Mouse (Mus musculus): ENCODE measurements around the gene Olfr1367. TPM values are rescaled to one million over a fixed set of nuclear protein-coding genes. Genes with fewer than 3 reads are reported as not detected.
"Not testable (repeated sequence)": the region's sequence is repeated elsewhere in the genome, so short reads cannot be mapped to it uniquely, and the experiment has no call there.

The Olfr1367 gene
- polyA plus RNA-seq, 1 experiment: not detected

DNA sequence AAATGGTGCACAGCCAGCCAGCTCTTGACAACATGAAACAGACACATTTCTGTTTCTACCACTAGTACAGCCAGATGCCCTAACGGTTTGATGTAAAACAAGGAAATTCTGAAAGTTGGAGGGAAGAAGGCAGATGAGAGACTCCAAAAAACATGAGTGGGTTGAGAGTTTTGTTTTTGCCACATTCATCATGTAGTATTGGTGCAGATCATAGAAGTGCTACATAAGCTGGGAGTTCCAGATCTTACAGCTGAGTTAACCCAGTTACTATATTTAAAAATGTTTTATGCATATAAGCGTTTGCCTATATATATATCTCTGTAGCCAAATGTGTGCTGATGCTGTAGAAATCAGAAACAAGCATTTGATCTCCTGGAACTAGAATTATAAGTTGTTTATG, 26.0 kb downstream of the Olfr1367 start:
- H3K4me3 ChIP-seq (ENCODE audit: insufficient read depth, low read length): no peak overlapping the region
- TF ChIP-seq POLR2A (IDR thresholded peaks at IDR 0.05; ENCODE audit: extremely low read depth, insufficient read depth, low read length) (no peak), CTCF (IDR thresholded peaks at IDR 0.05; ENCODE audit: extremely low read depth, insufficient read depth, low read length) (no peak)
- no peaks in the 10 kb centered on the region for H3K4me1 ChIP-seq (ENCODE audit: control insufficient read depth, insufficient read depth, low read length)
- H3K27ac ChIP-seq (ENCODE audit: insufficient read depth, low read length): no peak overlapping the region

GRCm38 (mm10) chr13:21377773-21378172, 31.1 kb downstream of the Olfr1367 start:
- H3K4me1 ChIP-seq (ENCODE audit: control insufficient read depth, insufficient read depth, low read length): no peaks in the 10 kb centered on the region
- TF ChIP-seq POLR2A (IDR thresholded peaks at IDR 0.05; ENCODE audit: extremely low read depth, insufficient read depth, low read length) (no peak), CTCF (IDR thresholded peaks at IDR 0.05; ENCODE audit: extremely low read depth, insufficient read depth, low read length) (no peak)
- no peak overlapping the region for H3K4me3 ChIP-seq (ENCODE audit: insufficient read depth, low read length)
- no peak overlapping the region for H3K27ac ChIP-seq (ENCODE audit: insufficient read depth, low read length)

- no peak overlapping the region for H3K4me3 ChIP-seq (ENCODE audit: insufficient read depth, low read length)
- TF ChIP-seq POLR2A (IDR thresholded peaks at IDR 0.05; ENCODE audit: extremely low read depth, insufficient read depth, low read length) (no peak), CTCF (IDR thresholded peaks at IDR 0.05; ENCODE audit: extremely low read depth, insufficient read depth, low read length) (no peak)
- peaks cover 3% of the 10 kb centered on the region for H3K4me1 ChIP-seq (ENCODE audit: control insufficient read depth, insufficient read depth, low read length)
- no peak overlapping the region for H3K27ac ChIP-seq (ENCODE audit: insufficient read depth, low read length)
These were observed 48.5 kb downstream of the Olfr1367 start for GRCm38 (mm10) chr13:21395211-21395610.

DNA sequence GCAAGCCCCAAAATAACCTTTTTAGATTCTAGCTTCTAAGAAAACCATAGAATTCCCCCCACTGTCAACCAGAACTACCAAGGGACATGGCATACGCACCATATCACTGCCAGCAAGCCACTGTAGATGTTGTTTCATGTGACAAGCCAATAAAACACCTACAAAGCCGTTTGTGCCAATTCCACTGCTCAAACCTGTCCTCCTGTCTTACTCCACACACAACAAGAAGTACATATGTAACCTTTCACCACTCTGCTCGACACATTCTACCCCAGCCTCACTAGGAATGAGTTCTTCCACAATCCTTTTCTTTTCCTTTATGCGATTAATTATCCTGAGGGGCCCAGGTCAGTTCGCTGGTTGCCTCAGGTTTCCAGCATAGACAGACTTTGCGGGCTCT, 48.9 kb downstream of the Olfr1367 start:
- Histone ChIP-seq H3K4me1 (ENCODE audit: control insufficient read depth, insufficient read depth, low read length) (peaks cover 3% of the 10 kb centered on the region), H3K27ac (ENCODE audit: insufficient read depth, low read length) (no peak overlapping the region), H3K4me3 (ENCODE audit: insufficient read depth, low read length) (no peak overlapping the region)
- TF ChIP-seq POLR2A (IDR thresholded peaks at IDR 0.05; ENCODE audit: extremely low read depth, insufficient read depth, low read length) (no peak), CTCF (IDR thresholded peaks at IDR 0.05; ENCODE audit: extremely low read depth, insufficient read depth, low read length) (no peak)

- not testable (repeated sequence) for H3K4me1 ChIP-seq (ENCODE audit: control insufficient read depth, insufficient read depth, low read length); H3K4me3 ChIP-seq (ENCODE audit: insufficient read depth, low read length); H3K27ac ChIP-seq (ENCODE audit: insufficient read depth, low read length)
These were observed 49.3 kb downstream of the Olfr1367 start for GRCm38 (mm10) chr13:21396048-21396447.

DNA sequence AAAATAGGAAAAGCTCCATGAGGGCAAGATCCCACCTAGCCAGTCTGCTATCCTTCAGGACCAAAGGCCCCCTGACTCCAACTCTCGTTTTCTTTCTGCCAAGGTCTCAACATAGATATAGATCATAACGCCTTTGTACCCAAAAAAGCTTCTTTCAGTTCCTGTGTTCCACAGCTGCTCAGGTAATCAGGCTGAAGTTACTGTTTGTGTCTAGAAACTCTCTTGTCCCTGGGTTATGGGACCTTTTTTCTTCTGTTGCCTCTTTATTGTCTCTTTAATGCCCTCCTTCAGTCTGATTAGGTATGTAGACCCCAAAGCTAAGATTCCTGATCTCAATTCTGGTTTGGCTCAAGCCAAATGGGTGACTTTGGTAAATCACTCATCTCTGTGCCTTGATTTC, 50.8 kb downstream of the Olfr1367 start:
- Histone ChIP-seq H3K4me3 (ENCODE audit: insufficient read depth, low read length) (no peak overlapping the region), H3K4me1 (ENCODE audit: control insufficient read depth, insufficient read depth, low read length) (peaks cover 6% of the 10 kb centered on the region), H3K27ac (ENCODE audit: insufficient read depth, low read length) (no peak overlapping the region)
- TF ChIP-seq POLR2A (IDR thresholded peaks at IDR 0.05; ENCODE audit: extremely low read depth, insufficient read depth, low read length) (no peak), CTCF (IDR thresholded peaks at IDR 0.05; ENCODE audit: extremely low read depth, insufficient read depth, low read length) (no peak)

Other genes with a start within 250 kb of the Olfr1367 start
- not detected in 2 replicates for gene Olfr1369-ps1, start 235.4 kb upstream of the Olfr1367 start, polyA plus RNA-seq (2012; rRNA removed)
- gene Olfr263, start 217.3 kb upstream of the Olfr1367 start, polyA plus RNA-seq (2012; rRNA removed): not detected in 2 replicates
- not detected in 2 replicates for gene Olfr1368, start 201.0 kb upstream of the Olfr1367 start, polyA plus RNA-seq (2012; rRNA removed)
- 30.4 and 30.5 TPM in 2 replicates for gene Trim27, start 167.5 kb upstream of the Olfr1367 start, polyA plus RNA-seq (2012; rRNA removed)
- 0.10 TPM in 1 of 2 replicates, not detected in the other for gene Gpx5, start 54.2 kb upstream of the Olfr1367 start, polyA plus RNA-seq (2012; rRNA removed)
- 1.6 TPM in 1 of 2 replicates, not detected in the other for gene Gpx6, start 34.8 kb upstream of the Olfr1367 start, polyA plus RNA-seq (2012; rRNA removed)
- gene Zscan12, start 15.9 kb downstream of the Olfr1367 start, polyA plus RNA-seq (2012; rRNA removed): 5.7 and 6.3 TPM in 2 replicates
- 46.5 and 48.1 TPM in 2 replicates for gene Zkscan3, start 55.8 kb downstream of the Olfr1367 start, polyA plus RNA-seq (2012; rRNA removed)
- 2.3 and 3.1 TPM in 2 replicates for gene Pgbd1, start 94.1 kb downstream of the Olfr1367 start, polyA plus RNA-seq (2012; rRNA removed)
- 66.4 and 70.2 TPM in 2 replicates for gene Zscan26, start 106.8 kb downstream of the Olfr1367 start, polyA plus RNA-seq (2012; rRNA removed)
- gene Nkapl, start 121.6 kb downstream of the Olfr1367 start, polyA plus RNA-seq (2012; rRNA removed): 0.40 and 0.44 TPM in 2 replicates
- 3.8 and 4.1 TPM in 2 replicates for gene Zkscan4, start 132.0 kb downstream of the Olfr1367 start, polyA plus RNA-seq (2012; rRNA removed)
- gene Gm10065, start 132.5 kb downstream of the Olfr1367 start, polyA plus RNA-seq (2012; rRNA removed): not detected in 2 replicates
- gene AK157302, start 148.3 kb downstream of the Olfr1367 start, polyA plus RNA-seq (2012; rRNA removed): 1.9 and 2.3 TPM in 2 replicates
- 33.2 and 43.7 TPM in 2 replicates for gene Gm11273, start 154.5 kb downstream of the Olfr1367 start, polyA plus RNA-seq (2012; rRNA removed)
- gene Zkscan8, start 184.2 kb downstream of the Olfr1367 start, polyA plus RNA-seq (2012; rRNA removed): 6.7 and 7.0 TPM in 2 replicates
- gene Olfr1366, start 195.9 kb downstream of the Olfr1367 start, polyA plus RNA-seq (2012; rRNA removed): not detected in 2 replicates
- not detected in 2 replicates for gene Olfr1535, start 213.0 kb downstream of the Olfr1367 start, polyA plus RNA-seq (2012; rRNA removed)
- gene Olfr1364, start 234.8 kb downstream of the Olfr1367 start, polyA plus RNA-seq (2012; rRNA removed): not detected in 2 replicates